Mouse (Mus musculus) kidney, adult 11 months (tissue): ENCODE results near the gene Ptprf.

Source experiments
- DNase-seq: peaks from one replicate; pipeline ENCODE4 v3.0.0; 2022

Ptprf gene

DNA sequence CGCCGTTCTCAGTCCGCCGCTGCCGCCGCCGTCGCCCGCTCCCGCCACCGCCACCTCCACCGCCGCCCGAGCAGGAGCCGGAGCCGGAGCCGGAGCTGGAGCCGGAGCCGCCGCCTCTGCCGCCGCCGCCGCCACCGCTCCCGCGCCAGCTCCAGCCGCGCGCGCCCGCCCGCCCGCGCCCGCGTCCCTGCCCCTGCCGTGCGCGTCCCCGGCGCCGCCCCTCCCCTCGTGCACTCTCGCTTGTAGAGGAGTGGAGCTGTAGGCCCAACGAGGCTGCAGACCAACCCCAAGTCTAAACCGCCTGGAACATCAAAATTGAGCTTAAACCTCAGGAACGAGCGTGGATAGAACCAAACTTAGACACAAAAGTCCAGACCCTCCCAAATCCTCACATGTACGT lies at the start of gene Ptprf:
TSS of gene Ptprf (minus strand) at position 175 of the 400 bp plus-strand sequence.
- DNase-seq = peak; percentile 70

GRCm38 (mm10) chr4:118336658-118337057 lies 45.5 kb upstream of the Ptprf start:
- DNase-seq = peak; percentile 56

- DNase-seq = no peak
Observed at GRCm38 (mm10) chr4:118335991-118336390, 44.8 kb upstream of the Ptprf start.

DNA sequence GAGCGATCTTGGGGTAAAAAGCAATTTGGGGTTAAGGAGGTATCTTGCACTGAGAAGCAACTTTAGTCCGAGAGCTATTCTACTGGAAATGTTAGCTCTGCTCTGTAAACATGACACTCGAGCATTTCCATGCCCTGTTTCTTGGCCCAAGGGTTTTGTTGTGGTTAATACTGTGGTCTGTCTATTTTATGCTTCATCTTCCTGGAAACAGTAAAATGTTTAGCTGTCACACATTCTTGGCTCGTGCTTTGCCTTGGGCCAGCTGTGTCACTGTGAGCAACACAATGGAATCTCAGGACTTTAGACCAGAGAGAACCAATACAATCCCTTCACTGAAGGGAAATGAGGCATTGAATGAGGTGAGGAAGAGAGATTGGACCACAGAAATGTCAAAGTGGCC lies 40.6 kb upstream of the Ptprf start:
- DNase-seq = peak; percentile 60

- peak; percentile 58 for DNase-seq
Observed at GRCm38 (mm10) chr4:118326476-118326875, 35.3 kb upstream of the Ptprf start.

DNA sequence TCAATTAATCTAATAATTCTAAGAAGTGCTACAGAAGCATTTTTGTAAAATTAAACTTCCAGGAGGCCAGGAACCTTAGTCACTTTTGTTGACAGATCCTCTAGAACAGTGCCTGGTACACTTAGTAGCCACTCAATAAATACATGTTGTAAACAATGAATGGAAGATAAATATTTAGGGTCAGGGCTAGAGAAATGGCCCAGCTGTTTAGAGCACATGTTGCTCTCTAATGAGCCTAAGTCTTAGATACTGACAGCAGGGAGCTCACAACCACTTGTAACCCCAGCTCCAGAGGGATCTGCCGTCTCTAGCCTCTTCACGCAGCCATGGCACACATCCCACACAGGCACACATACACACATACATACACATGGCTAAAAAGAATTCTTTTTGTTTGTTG lies 29.4 kb upstream of the Ptprf start:
- no peak for DNase-seq

DNA sequence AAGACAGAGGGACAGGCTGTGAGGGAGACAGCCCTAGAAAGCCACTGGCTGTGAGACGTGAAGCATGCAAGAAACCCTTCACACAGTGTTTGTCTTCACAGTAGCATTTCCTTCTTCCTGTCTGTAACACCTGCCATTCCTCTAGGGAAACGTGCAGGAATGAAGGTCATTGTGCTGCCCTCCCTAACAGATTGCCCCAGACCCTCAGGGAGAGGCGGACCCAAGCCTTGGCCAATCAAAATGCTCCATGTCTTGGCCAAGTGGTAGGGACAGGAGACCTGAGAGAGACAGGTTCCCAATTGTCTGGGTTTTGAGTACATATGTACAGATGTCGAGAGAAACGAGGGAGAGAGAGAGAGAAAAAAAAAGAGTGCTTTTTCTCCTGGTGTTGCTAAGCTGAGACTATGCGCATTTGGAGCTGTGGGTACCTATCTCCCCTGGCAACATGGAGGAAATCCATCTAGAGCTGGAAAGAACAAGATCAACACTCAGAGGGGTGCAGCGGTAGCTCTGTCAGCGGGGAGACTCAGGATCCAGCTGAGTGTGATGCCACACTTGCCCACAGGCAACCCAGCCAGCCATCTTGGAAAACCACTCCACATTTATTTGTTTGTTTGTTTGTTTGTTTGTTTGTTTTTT lies 28.6 kb upstream of the Ptprf start:
- no peak for DNase-seq

GRCm38 (mm10) chr4:118316662-118317061 lies 25.5 kb upstream of the Ptprf start:
- DNase-seq = no peak

DNA sequence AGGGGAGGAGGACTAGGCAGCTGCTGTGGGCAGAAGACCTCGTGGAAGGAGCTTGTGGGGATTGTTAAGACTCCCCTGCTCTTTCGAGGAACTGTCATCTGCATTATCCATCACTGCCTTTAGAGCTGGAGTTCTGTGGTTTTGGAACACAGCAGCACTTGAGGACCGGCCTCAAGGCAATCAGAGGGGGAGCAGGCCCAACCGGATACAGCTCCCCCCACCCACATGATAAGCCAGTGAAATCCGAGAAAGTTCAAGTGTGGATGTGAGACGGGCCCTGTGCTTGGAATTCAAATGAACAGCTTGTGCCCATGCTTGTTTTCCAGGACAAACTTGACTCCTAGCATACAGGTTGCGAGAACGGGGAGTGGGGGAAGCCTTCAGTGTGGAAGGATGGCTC lies 24.1 kb upstream of the Ptprf start:
- DNase-seq = no peak

- no peak for DNase-seq
Observed at GRCm38 (mm10) chr4:118310461-118310860, 19.3 kb upstream of the Ptprf start.

DNA sequence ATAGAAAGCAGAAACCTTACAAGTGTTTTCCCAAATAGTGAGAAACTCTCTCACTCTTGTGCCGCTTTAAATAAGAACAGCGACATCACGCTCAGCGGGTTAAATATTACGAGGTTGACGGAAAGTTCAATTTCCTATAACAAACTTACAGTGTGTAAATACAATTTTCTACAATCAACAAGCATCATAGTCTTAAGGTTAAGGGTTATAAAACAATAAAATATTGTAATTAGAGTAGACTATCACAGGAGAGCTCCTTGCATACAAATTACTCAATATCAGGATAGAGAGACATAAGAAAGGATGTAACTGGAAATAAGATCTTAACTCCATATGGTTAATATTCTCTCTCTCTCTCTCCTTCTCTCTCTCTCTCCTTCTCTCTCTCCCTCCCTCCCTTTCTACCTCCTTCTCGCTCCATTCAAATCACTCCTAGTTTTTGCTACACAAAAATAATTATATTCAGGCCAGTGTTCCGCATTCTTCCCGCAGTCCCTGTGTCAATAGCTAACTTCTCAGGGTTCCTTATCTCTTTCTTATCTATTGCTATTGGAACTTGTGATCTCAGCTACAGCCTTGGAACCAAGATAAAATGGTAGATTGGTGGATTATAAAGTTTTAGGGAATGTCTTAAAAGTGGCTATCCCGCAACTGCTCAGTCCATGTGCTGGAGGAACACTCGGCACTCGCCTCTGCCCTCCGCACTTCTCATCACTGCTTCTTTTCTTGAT lies 16.5 kb upstream of the Ptprf start:
- DNase-seq = no peak

DNA sequence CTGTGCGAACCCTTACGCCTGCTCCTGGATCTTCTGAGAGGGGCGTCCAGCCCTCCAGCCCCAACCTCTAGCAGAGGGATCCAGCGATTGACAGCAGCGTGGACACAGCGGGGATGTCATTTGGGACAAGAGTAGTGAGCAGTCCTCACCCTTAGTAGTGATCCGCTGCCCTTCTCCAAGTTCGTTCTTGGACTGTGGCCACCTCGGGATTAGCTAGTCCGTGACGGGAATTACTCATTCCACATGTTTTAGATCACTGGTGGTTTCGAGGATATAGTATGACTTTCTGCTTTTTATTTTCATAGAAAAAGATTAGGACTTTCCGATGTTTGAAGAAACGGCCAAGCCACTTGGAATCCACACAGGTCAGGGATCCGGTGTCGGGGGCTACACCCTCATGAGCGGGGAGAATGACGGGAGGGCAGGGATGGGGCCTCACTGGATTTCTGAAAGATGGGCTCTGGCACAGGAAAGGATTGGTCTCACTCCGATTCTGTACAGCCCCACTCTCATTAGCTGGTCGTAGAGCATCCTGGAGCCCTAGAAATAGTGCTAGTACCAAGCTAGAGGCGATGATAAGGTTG lies 15.0 kb upstream of the Ptprf start:
- DNase-seq = no peak

DNA sequence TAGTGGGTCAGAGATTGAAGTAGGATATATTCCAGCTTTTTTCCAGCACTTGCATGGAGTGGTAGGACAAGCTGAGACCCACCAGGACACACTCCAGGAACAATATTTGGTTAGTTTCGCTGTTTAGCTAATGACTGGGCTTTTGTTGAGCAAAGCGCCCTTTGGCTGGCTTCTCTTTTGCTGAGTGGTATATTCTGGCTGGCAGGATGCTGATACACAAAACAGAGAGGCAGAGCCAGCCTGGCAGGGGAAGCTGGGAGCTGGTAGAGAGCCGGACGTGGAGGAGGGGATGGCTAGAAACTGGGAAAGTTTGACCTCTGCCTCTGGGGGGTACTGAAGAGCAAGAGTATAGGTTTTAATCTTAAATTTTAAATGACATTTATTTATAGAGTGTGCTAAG lies 13.8 kb upstream of the Ptprf start:
- DNase-seq = peak; percentile 28

GRCm38 (mm10) chr4:118297844-118298243 lies 6.6 kb upstream of the Ptprf start:
- DNase-seq = no peak

DNA sequence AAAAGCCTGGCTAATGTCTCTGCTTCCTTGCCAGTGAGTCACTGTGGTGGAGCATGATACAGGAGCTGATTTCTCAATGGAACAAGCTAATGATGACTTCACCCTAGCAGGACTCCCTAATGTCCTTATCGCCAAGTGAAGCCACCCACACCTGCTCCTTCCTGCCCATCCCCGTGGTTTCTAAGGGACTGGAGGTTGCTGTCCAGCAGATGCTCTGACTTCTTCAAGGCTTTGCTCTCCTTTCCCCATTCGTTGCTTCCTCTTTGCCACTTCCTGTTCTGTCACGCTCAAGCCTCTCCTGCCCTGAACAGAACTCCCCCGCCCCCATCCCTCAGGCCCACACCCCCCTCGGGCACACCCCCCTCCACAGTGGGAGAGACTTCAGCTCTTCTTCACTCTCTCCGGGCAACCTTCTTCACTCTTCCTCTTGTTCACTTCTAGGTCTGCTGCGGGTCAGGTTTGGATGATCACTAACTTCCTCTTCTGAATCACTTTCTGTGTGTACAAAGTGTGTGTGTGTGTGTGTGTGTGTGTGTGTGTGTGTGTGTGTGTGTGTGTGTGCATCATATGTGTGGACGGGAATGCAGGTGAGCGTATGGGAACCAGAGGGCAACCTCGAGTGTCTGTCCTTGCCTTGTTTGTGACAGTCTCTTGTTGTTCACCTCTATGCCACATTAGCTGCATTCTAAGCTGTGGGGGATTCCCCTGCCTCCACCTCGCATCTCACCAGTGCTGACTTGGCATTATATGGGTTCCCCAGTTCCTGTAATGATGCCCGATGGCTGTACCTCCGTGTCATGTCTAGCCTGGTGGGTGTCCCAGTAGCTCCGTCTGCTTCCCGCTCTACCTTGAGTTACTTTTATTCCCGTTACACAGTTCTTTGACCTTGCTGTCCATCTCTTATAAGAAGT lies 4.7 kb upstream of the Ptprf start:
- DNase-seq = no peak

GRCm38 (mm10) chr4:118294811-118295210 lies 3.6 kb upstream of the Ptprf start:
- DNase-seq = no peak

DNA sequence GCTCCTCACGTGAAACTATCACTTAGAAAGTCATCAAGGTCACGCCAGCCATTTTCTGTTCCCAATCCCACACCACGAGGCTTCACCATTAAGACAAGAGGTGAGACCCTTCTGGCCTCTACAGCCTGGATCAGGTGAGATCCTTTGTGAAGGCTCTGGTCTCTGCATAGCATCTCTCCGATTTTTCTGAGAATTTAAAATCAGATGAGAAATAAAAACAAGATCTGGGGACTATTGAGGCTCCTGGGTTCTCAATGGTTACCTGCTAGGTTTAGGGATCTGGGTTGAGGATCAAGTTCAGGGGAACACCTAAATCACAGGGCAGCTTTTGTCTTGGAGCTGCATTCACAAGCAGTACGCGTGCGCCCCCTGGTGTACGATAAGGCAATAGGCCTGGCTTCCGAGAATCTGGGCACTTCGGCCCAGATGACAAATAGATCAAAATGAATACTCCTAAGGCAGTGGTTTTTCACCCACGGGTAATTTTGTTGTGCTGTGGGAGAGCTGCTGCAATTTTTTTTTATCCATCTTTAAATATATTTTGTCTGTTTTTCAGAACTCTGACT lies 1.6 kb upstream of the Ptprf start:
- peak; percentile 63 for DNase-seq

GRCm38 (mm10) chr4:118290416-118291030 lies 682 bp downstream of the Ptprf start:
- DNase-seq = peak; percentile 50

DNA sequence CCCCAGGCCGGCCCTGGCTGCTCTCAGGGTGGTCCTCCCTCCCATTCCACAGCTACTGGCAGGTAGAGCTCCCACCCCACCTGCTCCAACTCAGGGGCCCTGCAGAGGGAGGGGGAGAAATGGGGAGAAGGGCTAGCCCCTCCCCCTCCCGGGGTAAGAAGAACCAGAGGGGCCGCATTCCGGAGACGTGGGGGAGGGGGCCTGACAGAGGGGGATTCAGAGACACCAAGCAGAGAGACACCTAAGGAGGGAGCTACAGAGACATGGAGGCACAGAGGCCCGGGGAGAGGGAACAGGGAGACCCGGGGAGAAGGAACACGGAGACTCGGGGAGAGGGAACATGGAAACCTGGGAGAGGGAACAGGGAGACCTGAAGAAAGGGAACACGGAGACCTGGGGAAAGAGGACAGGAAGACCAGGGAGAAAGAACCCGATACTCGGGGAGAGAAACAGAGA lies 1.2 kb downstream of the Ptprf start:
- peak; percentile 44 for DNase-seq

GRCm38 (mm10) chr4:118289266-118289665 lies 1.9 kb downstream of the Ptprf start:
- DNase-seq = peak; percentile 15

- no peak for DNase-seq
Observed at GRCm38 (mm10) chr4:118288531-118288930, 2.7 kb downstream of the Ptprf start.

DNA sequence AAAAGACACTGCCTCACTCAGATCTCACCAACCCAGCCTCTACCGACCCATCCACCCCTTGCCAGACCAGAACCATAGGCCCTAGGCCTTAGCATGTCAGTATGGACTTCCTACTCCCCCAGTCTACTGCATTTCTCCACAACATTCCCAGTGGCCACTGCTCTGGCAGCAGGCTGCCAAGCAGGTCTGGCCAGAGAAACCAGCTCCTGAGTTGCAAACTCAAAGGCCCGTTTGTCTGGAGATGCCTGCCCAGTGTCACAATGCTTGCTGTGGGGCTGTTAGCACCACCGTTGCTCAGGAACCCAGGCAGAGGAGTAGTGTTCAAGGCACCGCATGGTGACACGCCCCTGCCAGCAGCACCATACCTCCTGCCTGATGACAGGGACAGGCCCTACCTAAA lies 5.0 kb downstream of the Ptprf start:
- DNase-seq = peak; percentile 31
